Mouse (Mus musculus) limb, embryonic 15.5 days (tissue): Measurements from ENCODE around the gene Cpsf6. TPM values are rescaled to one million over a fixed set of nuclear protein-coding genes. Genes with fewer than 3 reads are reported as not detected.

Experiments used
- ATAC-seq: fragments of 200-750 bp; cut with Nextera tagmentation; 2 replicates; pipeline ENCODE4 v1.8.0; 2017; ENCODE audit warnings: low read depth, moderate TSS enrichment; ENCODE audit not compliant: insufficient number of reproducible peaks, low FRiP score, low TSS enrichment
- H3K27ac ChIP-seq: fragments of 300-500 bp; sonication (generic); 2 replicates; pipeline ENCODE4 v1.5.1; 2015; ENCODE audit warnings: moderate library complexity, mild to moderate bottlenecking, inconsistent platforms
- H3K27me3 ChIP-seq: fragments of 300-500 bp; sonication (generic); 2 replicates; pipeline ENCODE4 v1.6.1; 2015; ENCODE audit warnings: inconsistent platforms
- H3K36me3 ChIP-seq: fragments of 300-500 bp; sonication (generic); 2 replicates; pipeline ENCODE4 v1.6.1; 2015; ENCODE audit warnings: inconsistent platforms
- H3K4me1 ChIP-seq: fragments of 300-500 bp; sonication (generic); 2 replicates; pipeline ENCODE4 v1.6.1; 2015; ENCODE audit warnings: inconsistent platforms
- H3K4me2 ChIP-seq: fragments of 300-500 bp; sonication (generic); 2 replicates; pipeline ENCODE4 v1.6.1; 2015; ENCODE audit warnings: mild to moderate bottlenecking, inconsistent platforms
- H3K4me3 ChIP-seq: fragments of 300-500 bp; sonication (generic); 2 replicates; pipeline ENCODE4 v1.5.1; 2015; ENCODE audit warnings: mild to moderate bottlenecking, inconsistent platforms
- H3K9ac ChIP-seq: fragments of 300-500 bp; sonication (generic); 2 replicates; pipeline ENCODE4 v1.6.1; 2015; ENCODE audit warnings: inconsistent platforms
- H3K9me3 ChIP-seq: fragments of 300-500 bp; sonication (generic); 2 replicates; pipeline ENCODE4 v1.6.1; 2016; ENCODE audit warnings: inconsistent platforms
- WGBS: fragments of 180-500 bp; shearing (Covaris S2); methylation state at CpG from one replicate; pipeline ENCODE4 v1.1.7; 2015; 5-methylcytosine and 5-hydroxymethylcytosine counted together
- polyA plus RNA-seq: library from polyadenylated mRNA; unstranded; fragments of >200 nt; fragmentation: Nextera tagmentation; extraction: Ambion mirVana; gene quantifications from 2 replicates; pipeline ENCODE4 v1.2.1, GENCODE M21; 2015

Gene Cpsf6
- polyA plus RNA-seq, 1 experiment from 2014 or later, result 125 TPM

GRCm38 (mm10) chr10:117378642-117379041 is 1.2 kb downstream of the Cpsf6 start:
- ATAC-seq, result no peak
- Histone ChIP-seq H3K9ac (no peak overlapping the region), H3K36me3 (no peaks in the 10 kb centered on the region), H3K27me3 (no peaks in the 10 kb centered on the region), H3K9me3 (no peaks in the 10 kb centered on the region), H3K4me1 (peaks cover 5% of the 10 kb centered on the region; the same call in 1 of the 2 replicates), H3K27ac (no peak overlapping the region), H3K4me2 (no peak overlapping the region), H3K4me3 (no peak overlapping the region)
- 88% methylated on average over 3 of the region's 3 CpGs for WGBS

GRCm38 (mm10) chr10:117378291-117378555 is 1.6 kb downstream of the Cpsf6 start:
- no peak for ATAC-seq
- no peaks in the 10 kb centered on the region for H3K9me3 ChIP-seq
- H3K4me3 ChIP-seq, result no peak overlapping the region
- no peak overlapping the region for H3K27ac ChIP-seq
- no peaks in the 10 kb centered on the region for H3K27me3 ChIP-seq
- H3K4me1 ChIP-seq, result peaks cover 5% of the 10 kb centered on the region; the same call in 1 of the 2 replicates
- no peaks in the 10 kb centered on the region for H3K36me3 ChIP-seq
- 93% methylated on average over 11 of the region's 11 CpGs for WGBS
- no peak overlapping the region for H3K9ac ChIP-seq
- H3K4me2 ChIP-seq, result no peak overlapping the region

- H3K27ac ChIP-seq, result no peak overlapping the region
- WGBS, result 19% methylated on average over 16 of the region's 16 CpGs
- no peaks in the 10 kb centered on the region for H3K36me3 ChIP-seq
- peak overlapping the region; percentile 95 for H3K4me3 ChIP-seq
- ATAC-seq, result no peak
- H3K9me3 ChIP-seq, result no peaks in the 10 kb centered on the region
- H3K4me2 ChIP-seq, result peak overlapping the region; percentile 50
- peaks cover 5% of the 10 kb centered on the region for H3K4me1 ChIP-seq
- H3K9ac ChIP-seq, result no peak overlapping the region
- no peaks in the 10 kb centered on the region for H3K27me3 ChIP-seq
Observed at GRCm38 (mm10) chr10:117377431-117378290, 2.2 kb downstream of the Cpsf6 start.

GRCm38 (mm10) chr10:117376580-117377189 is 3.1 kb downstream of the Cpsf6 start:
- Histone ChIP-seq H3K4me2 (peak overlapping the region; percentile 54), H3K9ac (peak overlapping the region; percentile 99), H3K4me1 (peaks cover 5% of the 10 kb centered on the region), H3K36me3 (no peaks in the 10 kb centered on the region), H3K27ac (peak overlapping the region; percentile 97), H3K9me3 (no peaks in the 10 kb centered on the region), H3K27me3 (no peaks in the 10 kb centered on the region), H3K4me3 (peak overlapping the region; percentile 95)
- ATAC-seq, result peak; percentile 96
- under 1% methylated on average over 84 of the region's 86 CpGs for WGBS

- peak overlapping the region; percentile 99 for H3K9ac ChIP-seq
- peaks cover 5% of the 10 kb centered on the region for H3K4me1 ChIP-seq
- ATAC-seq, result peak; percentile 57
- no peaks in the 10 kb centered on the region for H3K9me3 ChIP-seq
- peak overlapping the region; percentile 97 for H3K27ac ChIP-seq
- no peaks in the 10 kb centered on the region for H3K27me3 ChIP-seq
- peak overlapping the region; percentile 95 for H3K4me3 ChIP-seq
- no peaks in the 10 kb centered on the region for H3K36me3 ChIP-seq
- under 1% methylated on average over 55 of the region's 74 CpGs for WGBS
- H3K4me2 ChIP-seq, result peak overlapping the region; percentile 54
Observed at GRCm38 (mm10) chr10:117375841-117376579, 3.8 kb downstream of the Cpsf6 start.

GRCm38 (mm10) chr10:117375163-117375562 is 4.7 kb downstream of the Cpsf6 start:
- no peaks in the 10 kb centered on the region for H3K27me3 ChIP-seq
- H3K36me3 ChIP-seq, result no peaks in the 10 kb centered on the region
- peaks cover 5% of the 10 kb centered on the region for H3K4me1 ChIP-seq
- WGBS, result 15% methylated on average over 10 of the region's 10 CpGs
- no peak overlapping the region for H3K9ac ChIP-seq
- H3K4me3 ChIP-seq, result peak overlapping the region; percentile 95
- no peak overlapping the region for H3K27ac ChIP-seq
- no peaks in the 10 kb centered on the region for H3K9me3 ChIP-seq
- no peak for ATAC-seq
- H3K4me2 ChIP-seq, result peak overlapping the region; percentile 54

- Histone ChIP-seq H3K27me3 (no peaks in the 10 kb centered on the region), H3K4me1 (no peaks in the 10 kb centered on the region), H3K9ac (no peak overlapping the region), H3K4me3 (no peak overlapping the region), H3K9me3 (no peaks in the 10 kb centered on the region), H3K36me3 (peaks cover 60% of the 10 kb centered on the region), H3K27ac (no peak overlapping the region), H3K4me2 (no peak overlapping the region)
- ATAC-seq, result no peak
- 30% methylated on average over 3 of the region's 3 CpGs for WGBS
Observed at GRCm38 (mm10) chr10:117363106-117363505, 16.7 kb downstream of the Cpsf6 start.

GRCm38 (mm10) chr10:117358891-117359290 is 20.9 kb downstream of the Cpsf6 start:
- no peak overlapping the region for H3K4me2 ChIP-seq
- no peak for ATAC-seq
- H3K4me1 ChIP-seq, result no peaks in the 10 kb centered on the region
- H3K9me3 ChIP-seq, result no peaks in the 10 kb centered on the region
- H3K27ac ChIP-seq, result no peak overlapping the region
- peaks cover 69% of the 10 kb centered on the region for H3K36me3 ChIP-seq
- WGBS, result 87% methylated on average over 11 of the region's 11 CpGs
- H3K27me3 ChIP-seq, result no peaks in the 10 kb centered on the region
- no peak overlapping the region for H3K9ac ChIP-seq
- H3K4me3 ChIP-seq, result no peak overlapping the region

- Histone ChIP-seq H3K4me2 (no peak overlapping the region), H3K27me3 (no peaks in the 10 kb centered on the region), H3K9me3 (no peaks in the 10 kb centered on the region), H3K9ac (no peak overlapping the region), H3K27ac (0 out of 2 replicates have a peak overlapping the region, but pooled peaks have one; percentile 19), H3K4me3 (no peak overlapping the region), H3K4me1 (no peaks in the 10 kb centered on the region), H3K36me3 (0 out of 2 replicates have a peak, but pooled peaks cover 3% of the 10 kb centered on the region)
- no peak for ATAC-seq
- 79% methylated on average over 4 of the region's 4 CpGs for WGBS
Observed at GRCm38 (mm10) chr10:117343000-117343399, 36.8 kb downstream of the Cpsf6 start.

GRCm38 (mm10) chr10:117342406-117342805 is 37.4 kb downstream of the Cpsf6 start:
- Histone ChIP-seq H3K4me1 (no peaks in the 10 kb centered on the region), H3K4me3 (no peak overlapping the region), H3K9ac (no peak overlapping the region), H3K9me3 (no peaks in the 10 kb centered on the region), H3K36me3 (0 out of 2 replicates have a peak, but pooled peaks cover 3% of the 10 kb centered on the region), H3K4me2 (no peak overlapping the region), H3K27me3 (no peaks in the 10 kb centered on the region), H3K27ac (0 out of 2 replicates have a peak overlapping the region, but pooled peaks have one; percentile 19)
- no peak for ATAC-seq
- WGBS, result 60% methylated on average over 2 of the region's 2 CpGs

GRCm38 (mm10) chr10:117341029-117341428 is 38.8 kb downstream of the Cpsf6 start:
- H3K4me1 ChIP-seq, result no peaks in the 10 kb centered on the region
- no peaks in the 10 kb centered on the region for H3K36me3 ChIP-seq
- 70% methylated on average over 4 of the region's 4 CpGs for WGBS
- no peak overlapping the region for H3K9ac ChIP-seq
- H3K27me3 ChIP-seq, result no peaks in the 10 kb centered on the region
- H3K4me2 ChIP-seq, result no peak overlapping the region
- no peak overlapping the region for H3K4me3 ChIP-seq
- ATAC-seq, result no peak
- no peaks in the 10 kb centered on the region for H3K9me3 ChIP-seq
- no peak overlapping the region for H3K27ac ChIP-seq

GRCm38 (mm10) chr10:117339241-117339640 is 40.6 kb downstream of the Cpsf6 start:
- Histone ChIP-seq H3K4me1 (no peaks in the 10 kb centered on the region), H3K36me3 (no peaks in the 10 kb centered on the region), H3K9me3 (no peaks in the 10 kb centered on the region), H3K27me3 (no peaks in the 10 kb centered on the region), H3K4me2 (no peak overlapping the region), H3K27ac (no peak overlapping the region), H3K4me3 (no peak overlapping the region), H3K9ac (no peak overlapping the region)
- 86% methylated on average over 7 of the region's 7 CpGs for WGBS
- ATAC-seq, result no peak; the same call in 1 of the 2 replicates
